Mouse (Mus musculus) erythroid progenitor cell, adult 5-6 weeks (primary cell): ENCODE measurements around the gene Tnik. TPM values are rescaled to one million over a fixed set of nuclear protein-coding genes. Genes with fewer than 3 reads are reported as not detected.

Experiments used
- ATAC-seq: replicated peaks from 2 replicates; pipeline ENCODE4 v1.8.0; 2016; ENCODE audit warnings: moderate number of reproducible peaks, mild to moderate bottlenecking, moderate TSS enrichment, inconsistent platforms; ENCODE audit not compliant: poor library complexity, low FRiP score, severe bottlenecking
- total RNA-seq, 2 experiments: library from RNA; stranded (forward) in 1 of 2; stranded (reverse) in 1 of 2; fragments of 150-400 nt in 1 of 2; fragments of 186-747, 209-891 nt in 1 of 2; gene quantifications; 2 replicates each; pipeline versions ENCODE4 v1.2.3 to v1.2.4; 2015 to 2017; ENCODE audit warnings: low replicate concordance in 2 of 2

Gene Tnik
- total RNA-seq, 2 experiments from 2014 or later: 2.5 to 7.1 TPM

GRCm38 (mm10) chr3:28345446-28345845, 82.4 kb downstream of the Tnik start:
- no peak for ATAC-seq

- no peak for ATAC-seq
Observed at GRCm38 (mm10) chr3:28345961-28346360, 82.9 kb downstream of the Tnik start.

- ATAC-seq: no peak
Observed at GRCm38 (mm10) chr3:28346476-28346875, 83.5 kb downstream of the Tnik start.

GRCm38 (mm10) chr3:28348746-28349145, 85.7 kb downstream of the Tnik start:
- no peak for ATAC-seq

- no peak for ATAC-seq
Observed at GRCm38 (mm10) chr3:28350147-28350801, 87.3 kb downstream of the Tnik start.

GRCm38 (mm10) chr3:28358391-28358790, 95.4 kb downstream of the Tnik start:
- ATAC-seq: no peak

GRCm38 (mm10) chr3:28359138-28359537, 96.1 kb downstream of the Tnik start:
- ATAC-seq: no peak

GRCm38 (mm10) chr3:28361056-28361455, 98.0 kb downstream of the Tnik start:
- no peak for ATAC-seq

GRCm38 (mm10) chr3:28363441-28364125, 100.6 kb downstream of the Tnik start:
- no peak for ATAC-seq

GRCm38 (mm10) chr3:28368746-28369145, 105.7 kb downstream of the Tnik start:
- ATAC-seq: no peak

- ATAC-seq: no peak
Observed at GRCm38 (mm10) chr3:28369266-28369665, 106.3 kb downstream of the Tnik start.

GRCm38 (mm10) chr3:28369698-28370097, 106.7 kb downstream of the Tnik start:
- no peak for ATAC-seq

- ATAC-seq: no peak
Observed at GRCm38 (mm10) chr3:28371583-28371982, 108.6 kb downstream of the Tnik start.

- no peak for ATAC-seq
Observed at GRCm38 (mm10) chr3:28372459-28372858, 109.4 kb downstream of the Tnik start.

GRCm38 (mm10) chr3:28374738-28375510, 111.9 kb downstream of the Tnik start:
- ATAC-seq: no peak

- no peak for ATAC-seq
Observed at GRCm38 (mm10) chr3:28380224-28380623, 117.2 kb downstream of the Tnik start.

- no peak for ATAC-seq
Observed at GRCm38 (mm10) chr3:28383526-28384126, 120.6 kb downstream of the Tnik start.

- no peak for ATAC-seq
Observed at GRCm38 (mm10) chr3:28385199-28385975, 122.4 kb downstream of the Tnik start.

GRCm38 (mm10) chr3:28388540-28388939, 125.5 kb downstream of the Tnik start:
- ATAC-seq: no peak

- ATAC-seq: no peak
Observed at GRCm38 (mm10) chr3:28390183-28390582, 127.2 kb downstream of the Tnik start.
